Mouse (Mus musculus) embryonic fibroblast, embryonic 13.5 days (primary cell): ENCODE data around the gene Gm9970.

ENCODE experiments used
- CTCF ChIP-seq: IDR thresholded peaks from 2 replicates; pipeline ENCODE4 v1.5.1; 2011; ENCODE audit warnings: mild to moderate bottlenecking, control low read depth, low read length, moderate library complexity, borderline replicate concordance; ENCODE audit not compliant: insufficient read depth
- POLR2A ChIP-seq: IDR thresholded peaks from 2 replicates; pipeline ENCODE4 v1.6.1; 2011; ENCODE audit warnings: low read depth, mild to moderate bottlenecking, control low read depth, low read length, moderate library complexity

DNA sequence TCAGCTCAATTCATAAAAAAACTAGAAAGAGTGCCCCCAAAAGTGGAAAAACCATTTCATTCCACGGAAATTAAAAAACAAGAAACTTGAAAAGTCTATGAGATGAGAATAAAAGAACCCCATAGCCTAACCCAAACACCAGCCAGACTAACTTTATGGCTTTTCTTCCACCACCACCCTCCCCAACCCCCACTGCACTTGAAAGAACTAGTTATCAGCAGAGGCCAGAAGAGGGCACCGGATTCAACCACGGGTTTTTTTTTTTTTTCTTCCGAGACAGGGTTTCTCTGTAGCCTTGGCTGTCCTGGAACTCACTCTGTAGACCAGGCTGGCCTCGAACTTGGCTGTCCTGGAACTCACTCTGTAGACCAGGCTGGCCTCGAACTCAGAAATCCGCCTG, 22.7 kb downstream of the Gm9970 start:
- TF ChIP-seq CTCF (no peak), POLR2A (no peak)
